Mouse (Mus musculus) adipocyte (in vitro differentiated cells): Measurements from ENCODE around the gene Lce1h.

Source experiments
- DNase-seq: peaks from one replicate; pipeline ENCODE4 v3.0.0-alpha.2; 2016; ENCODE audit warnings: low spot score

Gene Lce1h

DNA sequence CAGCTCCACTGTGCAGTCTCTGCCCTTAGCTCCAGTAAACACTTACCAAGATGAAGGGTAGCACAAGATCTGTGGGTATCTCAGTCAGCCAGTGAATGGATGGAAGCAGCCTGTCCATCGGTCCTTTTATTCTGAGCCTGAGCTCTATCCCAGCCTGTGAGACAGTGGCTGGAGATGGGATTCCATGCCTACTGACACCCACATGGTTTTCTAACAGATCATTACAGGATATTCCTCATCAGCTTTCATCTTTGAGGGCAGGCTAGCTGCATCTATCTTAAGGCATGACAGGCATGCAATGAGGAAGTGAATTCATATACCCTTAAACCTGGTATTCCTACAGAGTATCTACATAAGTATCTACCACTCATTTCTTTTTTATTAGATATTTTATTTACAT lies at the start of gene Lce1h:
Gene Lce1h (minus strand): TSS at position 101 of the 400 bp plus-strand sequence.
- no peak for DNase-seq

DNA sequence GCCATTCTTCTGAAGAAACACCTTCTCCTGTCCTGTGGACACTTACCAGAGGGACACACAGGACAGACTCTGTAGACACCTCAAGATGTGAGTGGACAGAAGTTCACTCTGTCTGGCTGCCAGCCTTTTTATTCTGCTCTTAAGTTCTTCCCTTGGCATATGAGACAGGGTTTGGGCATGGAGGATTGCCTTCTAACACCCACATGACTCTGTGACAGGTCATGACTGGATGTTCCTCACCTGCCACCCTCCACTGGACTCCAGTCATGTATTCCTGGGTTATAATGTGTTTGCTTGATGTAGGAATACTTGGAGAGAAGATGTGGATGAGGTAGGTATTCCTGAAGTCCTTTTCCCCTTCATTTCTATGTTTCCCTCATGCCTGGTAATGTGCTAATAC lies 42.9 kb upstream of the Lce1h start, which contains the start of gene Lce1k:
Gene Lce1k (minus strand): TSS at position 101 of the 400 bp plus-strand sequence.
- DNase-seq: no peak

DNA sequence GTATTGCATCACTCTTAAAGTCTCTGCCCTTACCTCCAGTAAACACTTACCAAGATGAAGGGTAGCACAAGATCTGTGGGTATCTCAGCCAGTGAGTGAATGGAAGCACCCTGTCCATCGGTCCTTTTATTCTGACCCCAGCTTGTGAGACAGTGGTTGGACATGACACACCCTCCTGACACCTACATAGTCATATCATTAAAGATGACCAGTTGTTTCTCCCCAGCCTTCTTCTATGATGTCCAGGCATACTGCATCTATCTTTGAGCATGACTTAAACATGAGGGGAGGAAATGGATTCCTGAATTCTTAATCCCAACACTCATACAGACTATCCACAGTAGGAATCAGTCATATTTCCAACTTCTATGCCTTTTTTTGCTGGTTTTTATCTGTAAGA lies 25.5 kb upstream of the Lce1h start, which contains the start of gene Lce1j:
Gene Lce1j (minus strand): TSS at position 101 of the 400 bp plus-strand sequence.
- no peak for DNase-seq

DNA sequence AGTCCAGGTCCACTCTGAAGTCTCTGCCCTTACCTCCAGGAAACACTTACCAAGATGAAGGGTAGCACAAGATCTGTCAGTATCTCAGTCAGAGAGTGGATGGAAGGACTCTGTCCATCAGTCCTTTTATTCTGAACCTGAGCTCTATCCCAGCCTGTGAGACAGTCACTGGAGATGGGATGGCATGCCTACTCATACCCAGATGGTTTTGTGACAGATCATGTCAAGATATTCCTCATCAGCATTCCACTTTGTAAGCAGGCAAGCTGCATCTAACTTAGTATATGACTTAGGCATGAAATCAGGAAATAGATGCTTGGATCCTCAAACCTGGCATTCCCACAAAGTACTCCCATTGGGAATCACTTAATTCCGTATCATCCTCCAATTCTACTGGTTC lies 13.9 kb upstream of the Lce1h start, which contains the start of gene Lce1i:
Gene Lce1i (minus strand): TSS at position 101 of the 400 bp plus-strand sequence.
- no peak for DNase-seq

DNA sequence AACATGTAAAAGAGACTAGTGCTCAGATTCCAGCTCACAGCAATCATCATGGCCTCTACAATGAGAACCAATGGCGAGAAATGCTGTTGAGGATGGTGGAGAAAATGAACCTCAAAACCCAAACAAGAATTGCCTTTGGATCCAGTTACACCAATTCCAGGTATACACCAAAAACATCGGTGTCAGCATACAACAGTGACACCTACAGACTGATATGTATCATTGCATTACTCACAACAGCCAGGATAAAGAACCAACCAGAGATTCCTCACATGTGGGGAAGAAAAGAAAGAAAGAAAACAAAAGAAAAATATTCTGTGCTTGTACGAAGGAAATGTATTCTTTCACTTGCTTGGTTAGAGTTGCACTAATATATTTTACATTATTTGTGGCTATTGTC lies 6.7 kb upstream of the Lce1h start:
- DNase-seq: peak; percentile 27

DNA sequence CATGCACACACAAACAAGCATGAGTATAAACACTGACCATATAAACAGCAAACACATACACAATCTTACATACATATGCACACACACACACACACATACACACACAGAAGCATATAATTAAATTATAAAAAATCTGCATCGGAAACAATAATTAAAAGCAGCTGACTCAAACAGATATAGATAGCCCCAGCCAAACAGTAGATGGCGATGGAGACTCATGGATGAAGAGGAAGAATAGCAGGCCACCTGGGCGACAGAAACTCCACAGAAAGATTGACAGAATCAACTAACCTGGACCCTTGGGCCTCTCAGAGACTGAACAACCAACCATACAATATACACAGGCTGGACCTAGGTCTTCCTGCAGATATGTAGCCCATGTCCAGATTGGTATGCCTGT lies 11.7 kb downstream of the Lce1h start:
- no peak for DNase-seq

DNA sequence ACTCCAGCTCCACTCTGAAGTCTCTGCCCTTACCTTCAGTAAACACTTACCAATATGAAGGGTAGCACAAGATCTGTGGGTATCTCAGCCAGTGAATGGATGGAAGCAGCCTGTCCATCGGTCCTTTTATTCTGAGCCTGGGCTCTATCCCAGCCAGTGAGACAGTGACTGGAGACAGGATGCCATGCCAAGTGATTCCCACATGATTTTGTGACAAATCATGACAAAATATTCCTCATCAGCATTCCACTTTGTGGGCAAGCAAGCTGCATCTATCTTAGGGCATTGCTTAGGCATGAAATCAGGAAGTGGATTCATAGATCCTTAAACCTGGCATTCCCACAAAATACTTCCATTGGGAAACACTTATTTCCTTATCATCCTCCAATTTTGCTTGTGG lies 12.6 kb downstream of the Lce1h start, which contains the start of gene Lce1g:
Gene Lce1g (minus strand): TSS at position 101 of the 400 bp plus-strand sequence.
- DNase-seq: no peak

DNA sequence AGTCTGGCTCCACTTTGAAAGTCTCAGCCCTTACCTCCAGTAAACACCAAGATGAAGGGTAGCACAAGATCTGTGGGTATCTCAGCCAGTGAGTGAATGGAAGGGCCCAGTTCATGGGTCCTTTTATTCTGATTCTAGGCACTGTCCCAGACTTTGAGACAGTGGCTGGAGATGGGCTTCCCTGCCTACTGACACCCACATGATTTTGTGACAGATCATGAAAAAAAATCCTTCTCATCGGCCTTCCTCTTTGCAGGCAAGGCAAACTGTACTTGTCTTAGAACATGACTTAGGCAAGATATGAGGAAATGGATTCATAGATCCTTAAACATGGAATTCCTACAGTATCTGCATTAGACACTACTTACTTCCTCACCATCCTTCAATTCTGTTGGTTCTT lies 25.9 kb downstream of the Lce1h start, which contains the start of gene Gm38119:
Gene Gm38119 (minus strand): TSS at position 101 of the 400 bp plus-strand sequence.
- no peak for DNase-seq

DNA sequence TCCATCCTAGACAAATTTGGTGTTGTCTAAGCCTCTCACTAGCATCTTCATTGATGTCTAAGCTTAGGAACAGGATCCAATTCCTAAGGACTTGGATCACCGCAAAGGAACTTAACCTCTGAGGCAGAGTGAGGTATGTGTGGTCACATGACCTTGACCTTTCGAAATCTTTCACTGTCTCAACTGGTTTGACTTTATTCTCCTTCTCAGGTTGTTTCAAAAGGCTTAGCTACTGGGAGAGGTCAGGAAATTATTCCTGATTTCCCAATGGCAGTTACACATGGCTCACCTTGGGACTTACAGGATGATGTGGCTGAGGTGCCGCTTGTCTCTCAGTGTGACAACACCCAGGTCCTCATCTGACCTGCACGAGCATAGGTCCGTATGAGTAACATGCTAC lies 42.2 kb downstream of the Lce1h start:
- DNase-seq: no peak

DNA sequence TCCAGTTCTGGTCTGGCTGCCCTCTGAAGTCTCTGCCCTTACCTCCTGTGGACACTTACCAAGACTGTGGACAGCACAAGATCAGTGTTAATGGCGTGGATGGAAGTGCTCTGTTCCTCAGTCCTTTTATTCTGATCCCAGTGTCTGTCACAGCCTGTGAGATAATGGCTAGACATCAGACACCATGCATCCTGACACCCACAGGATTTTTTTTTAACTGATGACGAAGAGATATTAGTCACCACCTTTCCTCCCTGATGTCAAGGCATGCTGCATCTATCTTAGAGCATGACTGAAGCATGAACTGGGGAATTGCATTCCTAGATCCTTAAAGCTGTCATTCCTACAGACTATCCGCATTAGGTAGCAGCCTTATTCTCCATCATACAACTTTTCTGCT lies 44.6 kb downstream of the Lce1h start, which contains the start of gene Lce1f:
Gene Lce1f (minus strand): TSS at position 101 of the 400 bp plus-strand sequence.
- DNase-seq: no peak

DNA sequence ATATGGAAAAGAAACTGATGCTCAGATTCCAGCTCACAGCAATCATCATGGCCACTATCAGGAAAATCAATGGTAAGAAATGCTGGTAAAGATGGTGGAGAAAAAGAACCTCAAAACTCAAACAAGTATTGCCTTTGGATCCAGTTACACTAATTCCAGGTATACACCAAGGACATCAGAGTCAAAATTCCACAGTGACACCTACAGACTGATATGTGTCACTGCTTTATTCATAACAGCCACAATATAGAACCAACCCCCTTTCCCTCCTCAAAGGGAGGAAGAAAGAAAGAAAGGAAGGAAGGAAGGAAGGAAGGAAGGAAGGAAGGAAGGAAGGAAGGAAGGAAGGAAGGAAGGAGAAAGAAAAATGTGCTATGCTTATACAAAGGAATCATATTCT lies 49.7 kb downstream of the Lce1h start:
- DNase-seq: no peak
